Mouse (Mus musculus): ENCODE measurements around the gene Inpp1. TPM values are rescaled to one million over a fixed set of nuclear protein-coding genes. Genes with fewer than 3 reads are reported as not detected.
A peak's percentile ranks its signal among the peaks of the same experiment; 100 is the strongest.

Gene Inpp1
- total RNA-seq, 2 experiments from 2014 or later, result 6.6 to 13.4 TPM

GRCm38 (mm10) chr1:52795927-52796326 is 21.6 kb downstream of the Inpp1 start:
- ATAC-seq (ENCODE audit: poor library complexity, severe bottlenecking), result no peak

- ATAC-seq (ENCODE audit: poor library complexity, severe bottlenecking), result no peak
Observed at GRCm38 (mm10) chr1:52793692-52794091, 23.8 kb downstream of the Inpp1 start.

- no peak for ATAC-seq (ENCODE audit: poor library complexity, severe bottlenecking)
Observed at GRCm38 (mm10) chr1:52792701-52793100, 24.8 kb downstream of the Inpp1 start.

- no peak for ATAC-seq (ENCODE audit: poor library complexity, severe bottlenecking)
Observed at GRCm38 (mm10) chr1:52787254-52787653, 30.2 kb downstream of the Inpp1 start.

GRCm38 (mm10) chr1:52765176-52766111 is 52.0 kb downstream of the Inpp1 start:
- no peak for ATAC-seq (ENCODE audit: poor library complexity, severe bottlenecking)

- peak; percentile 93 for ATAC-seq (ENCODE audit: poor library complexity, severe bottlenecking)
Observed at GRCm38 (mm10) chr1:52763894-52764809, 53.3 kb downstream of the Inpp1 start.

GRCm38 (mm10) chr1:52758174-52758573 is 59.3 kb downstream of the Inpp1 start:
- ATAC-seq (ENCODE audit: poor library complexity, severe bottlenecking), result no peak

GRCm38 (mm10) chr1:52754331-52754730 is 63.2 kb downstream of the Inpp1 start:
- ATAC-seq (ENCODE audit: poor library complexity, severe bottlenecking), result peak; percentile 74

GRCm38 (mm10) chr1:52753828-52754227 is 63.7 kb downstream of the Inpp1 start:
- ATAC-seq (ENCODE audit: poor library complexity, severe bottlenecking), result peak; percentile 56

- ATAC-seq (ENCODE audit: poor library complexity, severe bottlenecking), result no peak
Observed at GRCm38 (mm10) chr1:52752706-52753105, 64.8 kb downstream of the Inpp1 start.

- no peak for ATAC-seq (ENCODE audit: poor library complexity, severe bottlenecking)
Observed at GRCm38 (mm10) chr1:52751634-52752033, 65.9 kb downstream of the Inpp1 start.

GRCm38 (mm10) chr1:52749978-52750377 is 67.5 kb downstream of the Inpp1 start:
- ATAC-seq (ENCODE audit: poor library complexity, severe bottlenecking), result no peak

- peak; percentile 97 for ATAC-seq (ENCODE audit: poor library complexity, severe bottlenecking)
Observed at GRCm38 (mm10) chr1:52748260-52748659, 69.2 kb downstream of the Inpp1 start.

GRCm38 (mm10) chr1:52742567-52742966 is 74.9 kb downstream of the Inpp1 start:
- ATAC-seq (ENCODE audit: poor library complexity, severe bottlenecking), result no peak

Other genes starting within 250 kb of the Inpp1 start
- gene Nemp2, start 187.0 kb downstream of the Inpp1 start, total RNA-seq (2015), result 18.1 and 19.6 TPM in 2 replicates
- 19.4 and 20.3 TPM in 2 replicates for gene Nemp2, start 187.0 kb downstream of the Inpp1 start, total RNA-seq (2017)
- gene Mfsd6, start 90.2 kb downstream of the Inpp1 start, total RNA-seq (2015), result 30.6 and 33.0 TPM in 2 replicates
- gene Mfsd6, start 90.2 kb downstream of the Inpp1 start, total RNA-seq (2017), result 26.8 and 31.8 TPM in 2 replicates
- 21.7 and 22.8 TPM in 2 replicates for gene Hibch, start 27.2 kb upstream of the Inpp1 start, total RNA-seq (2015)
- gene Hibch, start 27.2 kb upstream of the Inpp1 start, total RNA-seq (2017), result 61.8 and 87.1 TPM in 2 replicates
- gene 1700019D03Rik, start 202.5 kb upstream of the Inpp1 start, total RNA-seq (2015), result 0.18 TPM in 1 of 2 replicates, not detected in the other
- 0.18 TPM in 1 of 2 replicates, not detected in the other for gene 1700019D03Rik, start 202.5 kb upstream of the Inpp1 start, total RNA-seq (2017)
- not detected in 2 replicates for gene Mstn, start 244.0 kb upstream of the Inpp1 start, total RNA-seq (2015)
- gene Mstn, start 244.0 kb upstream of the Inpp1 start, total RNA-seq (2017), result not detected in 2 replicates